Mouse (Mus musculus) MEL (cell line): ENCODE measurements around the gene Ctcf.

Source experiments
- CHD2 ChIP-seq: IDR thresholded peaks from 2 replicates; pipeline ENCODE4 v1.6.1; 2011; ENCODE audit warnings: low read length, improper control_type of control experiment
- CTCF ChIP-seq, 3 experiments: IDR thresholded peaks in 2 of 3; conservative IDR thresholded peaks in 1 of 3; 2 replicates each; pipeline ENCODE4 v1.5.1; 2011 to 2012; ENCODE audit warnings: low read length in 3 of 3, low read depth in 2 of 3, mild to moderate bottlenecking in 2 of 3, improper control_type of control experiment in 1 of 3, inconsistent platforms in 1 of 3, mixed read lengths in 1 of 3, moderate library complexity in 1 of 3; ENCODE audit not compliant: control insufficient read depth in 1 of 3, insufficient read depth in 1 of 3, poor library complexity in 1 of 3, severe bottlenecking in 1 of 3
- MXI1 ChIP-seq: IDR thresholded peaks from 2 replicates; pipeline ENCODE4 v1.6.1; 2011; ENCODE audit warnings: mild to moderate bottlenecking, low read depth, low read length, improper control_type of control experiment
- POLR2A ChIP-seq, 2 experiments: IDR thresholded peaks; 2 replicates each; pipeline ENCODE4 v1.6.1; 2011 to 2012; ENCODE audit warnings: low read length in 2 of 2, mild to moderate bottlenecking in 2 of 2, control low read depth in 1 of 2, improper control_type of control experiment in 1 of 2, low read depth in 1 of 2, moderate library complexity in 1 of 2; ENCODE audit not compliant: control insufficient read depth in 1 of 2, insufficient read depth in 1 of 2, poor library complexity in 1 of 2
- RCOR1 ChIP-seq: IDR thresholded peaks from 2 replicates; pipeline ENCODE4 v1.6.1; 2012; ENCODE audit warnings: low read depth, mild to moderate bottlenecking, inconsistent platforms, low read length, improper control_type of control experiment

DNA sequence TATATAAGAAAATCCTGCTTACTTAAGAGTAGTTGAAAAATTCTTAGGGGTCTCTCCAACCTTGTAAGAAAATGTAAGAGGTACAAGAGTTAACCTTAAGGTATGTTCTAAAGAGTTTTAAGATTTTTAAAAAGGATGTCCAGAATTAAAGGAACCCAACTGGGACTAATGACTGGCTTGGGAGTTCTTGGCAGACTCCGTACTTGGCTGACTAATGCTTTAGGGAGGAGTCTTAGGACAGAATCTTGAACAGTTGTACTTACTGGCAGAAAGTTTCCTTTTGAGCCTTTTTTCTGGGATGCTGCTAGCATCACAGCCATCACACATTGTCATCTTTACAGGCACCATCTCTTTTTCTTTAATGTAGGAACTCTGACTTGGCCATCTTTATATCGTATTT, 4.1 kb downstream of the Ctcf start:
- no peak for TF ChIP-seq POLR2A (IDR thresholded peaks at IDR 0.05; ENCODE audit: control insufficient read depth in 1 of 2, insufficient read depth in 1 of 2, low read depth in 1 of 2, low read length in 2 of 2, poor library complexity in 1 of 2)
- TF ChIP-seq RCOR1, result no peak
- TF ChIP-seq CHD2, result no peak
- TF ChIP-seq CTCF (IDR thresholded peaks at IDR 0.05 in 2 of 3, conservative IDR thresholded peaks at IDR 0.05 in 1 of 3; ENCODE audit: control insufficient read depth in 1 of 3, insufficient read depth in 1 of 3, low read depth in 2 of 3, low read length in 3 of 3, poor library complexity in 1 of 3, severe bottlenecking in 1 of 3), result no peak
- no peak for TF ChIP-seq MXI1
